Mouse (Mus musculus): ENCODE data around the gene Padi6.

The Padi6 gene

GRCm38 (mm10) chr4:140747978-140748377 is 5.5 kb upstream of the Padi6 start:
- no peak for DNase-seq

- DNase-seq: no peak
These were observed 2.2 kb upstream of the Padi6 start for GRCm38 (mm10) chr4:140744654-140745053.

GRCm38 (mm10) chr4:140743086-140743485 is 643 bp upstream of the Padi6 start:
- DNase-seq: no peak

DNA sequence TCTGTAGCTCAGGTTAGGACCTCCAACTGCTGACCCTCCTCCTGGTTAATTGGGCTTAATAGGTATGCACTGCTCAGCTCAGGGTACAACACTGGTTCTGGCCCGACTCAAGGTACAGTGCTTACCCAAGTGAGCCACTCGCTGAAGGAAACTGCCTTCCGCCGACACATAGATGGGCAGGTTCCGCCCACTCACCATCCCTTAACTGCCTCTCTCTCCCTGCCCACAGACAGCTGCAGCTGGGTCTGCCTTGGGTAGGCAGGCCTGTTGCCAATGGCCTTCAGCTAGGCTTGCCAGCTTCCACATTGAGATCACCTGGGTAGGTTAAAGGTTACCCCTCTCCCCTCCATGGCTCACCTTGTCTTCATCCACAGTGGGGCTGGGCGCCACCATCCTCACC is 1.0 kb downstream of the Padi6 start:
- no peak for DNase-seq

GRCm38 (mm10) chr4:140740655-140741054 is 1.8 kb downstream of the Padi6 start:
- DNase-seq: no peak

GRCm38 (mm10) chr4:140732871-140733270 is 9.6 kb downstream of the Padi6 start:
- DNase-seq: no peak

- DNase-seq: no peak
These were observed 10.8 kb downstream of the Padi6 start for GRCm38 (mm10) chr4:140731654-140732053.

GRCm38 (mm10) chr4:140726907-140727306 is 15.5 kb downstream of the Padi6 start:
- DNase-seq: no peak

- DNase-seq: no peak
These were observed 17.7 kb downstream of the Padi6 start for GRCm38 (mm10) chr4:140724739-140725138.

- no peak for DNase-seq
These were observed 18.6 kb downstream of the Padi6 start for GRCm38 (mm10) chr4:140723801-140724200.

DNA sequence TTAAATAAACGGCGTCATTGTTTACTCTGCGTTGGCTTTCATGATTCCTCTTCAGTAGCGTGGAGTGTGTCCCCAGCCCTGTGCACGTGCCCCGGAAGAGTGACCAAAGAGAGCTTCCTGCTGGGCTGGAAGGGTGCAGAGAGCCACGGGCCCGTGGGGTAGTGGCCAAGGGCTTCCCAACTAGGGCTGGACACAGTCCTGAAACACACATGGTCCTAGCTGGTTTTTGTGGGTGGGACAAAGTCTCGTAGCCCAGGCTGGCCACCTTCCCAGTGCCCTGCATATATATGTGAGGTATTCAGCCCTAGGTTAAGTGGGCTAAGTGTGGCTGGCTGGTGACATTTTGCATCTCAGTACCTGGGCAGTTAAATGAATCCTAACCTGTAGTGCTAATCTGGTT is 19.3 kb downstream of the Padi6 start:
- no peak for DNase-seq

DNA sequence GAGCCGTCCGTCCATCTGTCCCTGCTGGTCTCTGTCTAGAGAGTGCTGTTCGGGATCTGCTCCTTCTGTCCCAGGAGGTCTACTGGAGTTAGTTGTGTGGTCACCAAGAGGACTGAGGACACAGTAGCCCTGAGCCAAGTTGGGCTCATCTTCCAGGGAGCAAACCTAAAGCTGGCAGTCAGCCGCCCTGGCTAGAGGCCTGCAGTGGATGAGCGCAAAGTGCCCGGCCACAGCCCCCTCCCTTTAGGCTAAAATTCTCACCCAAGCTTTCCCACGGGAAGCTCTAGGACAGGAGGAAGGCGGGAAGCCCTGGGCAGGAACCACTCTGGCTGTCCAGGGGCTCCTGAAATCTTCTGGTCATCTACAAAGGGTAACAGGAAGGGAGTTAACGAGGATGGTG is 19.7 kb downstream of the Padi6 start:
- no peak for DNase-seq

DNA sequence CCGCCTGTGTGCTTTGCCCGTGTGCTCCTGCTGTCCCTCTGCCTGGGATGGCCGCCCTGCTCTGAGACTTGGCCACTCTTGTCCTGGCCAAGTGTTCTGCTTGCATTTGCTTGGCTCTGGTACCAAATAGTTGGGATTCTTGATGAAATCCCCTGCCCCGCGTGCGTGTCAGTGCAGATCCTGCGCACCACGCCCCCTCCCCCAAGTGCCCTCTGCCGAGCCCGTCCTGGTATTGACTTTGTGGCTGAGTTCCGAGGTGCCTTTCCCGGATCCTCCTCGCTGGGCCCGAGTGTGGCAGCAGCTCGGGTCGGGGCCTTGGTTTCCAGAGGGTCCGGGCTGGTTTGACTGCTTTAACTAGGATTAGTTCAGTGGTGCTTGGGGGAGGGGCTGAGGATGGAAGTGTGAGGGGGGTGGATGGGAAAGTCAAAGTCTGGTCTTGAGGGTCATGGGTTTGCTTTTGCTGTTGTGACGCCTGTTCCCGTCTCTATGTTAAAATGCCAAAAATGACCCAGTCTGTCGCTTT is 20.4 kb downstream of the Padi6 start:
- no peak for DNase-seq

DNA sequence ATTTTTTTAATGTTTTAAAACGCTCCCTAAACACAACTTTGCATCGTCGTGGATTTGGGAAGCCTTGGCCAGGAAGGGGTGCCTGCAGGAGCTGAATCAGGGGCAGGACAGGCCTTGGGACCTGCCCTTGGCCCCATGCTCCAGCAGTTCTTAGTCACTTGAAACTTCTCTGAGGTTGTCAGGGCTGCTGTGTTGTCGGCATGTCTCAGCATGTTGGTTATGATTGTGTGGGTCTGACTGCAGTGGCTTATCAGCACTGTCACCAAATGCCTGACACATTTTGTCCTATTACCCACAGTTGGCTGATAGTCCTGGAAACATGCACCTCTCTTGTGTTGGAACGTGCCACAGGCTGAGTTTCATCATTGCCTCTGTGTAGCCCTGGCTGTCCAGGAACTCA is 22.4 kb downstream of the Padi6 start:
- DNase-seq: no peak

DNA sequence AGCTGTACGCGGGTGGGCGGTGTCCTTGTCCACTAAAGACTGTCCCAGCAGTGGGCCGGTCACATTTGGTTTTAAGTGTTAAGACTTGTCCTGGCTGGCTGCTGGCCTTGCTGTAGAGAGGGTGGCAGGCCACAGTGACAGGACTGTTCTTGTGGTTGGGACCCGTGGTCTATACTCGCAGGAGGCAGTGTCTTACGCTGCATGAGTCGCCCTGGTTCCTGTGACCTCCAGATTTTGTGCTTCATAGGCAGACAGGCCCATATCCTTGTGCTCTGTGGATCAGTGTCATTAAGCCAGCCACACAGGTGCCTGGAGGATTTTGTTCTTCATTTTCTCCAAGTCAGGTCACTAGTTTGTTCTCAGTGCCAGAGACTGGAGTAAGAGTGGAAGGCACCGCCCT is 24.0 kb downstream of the Padi6 start:
- DNase-seq: no peak

- no peak for DNase-seq
These were observed 25.4 kb downstream of the Padi6 start for GRCm38 (mm10) chr4:140716994-140717393.

DNA sequence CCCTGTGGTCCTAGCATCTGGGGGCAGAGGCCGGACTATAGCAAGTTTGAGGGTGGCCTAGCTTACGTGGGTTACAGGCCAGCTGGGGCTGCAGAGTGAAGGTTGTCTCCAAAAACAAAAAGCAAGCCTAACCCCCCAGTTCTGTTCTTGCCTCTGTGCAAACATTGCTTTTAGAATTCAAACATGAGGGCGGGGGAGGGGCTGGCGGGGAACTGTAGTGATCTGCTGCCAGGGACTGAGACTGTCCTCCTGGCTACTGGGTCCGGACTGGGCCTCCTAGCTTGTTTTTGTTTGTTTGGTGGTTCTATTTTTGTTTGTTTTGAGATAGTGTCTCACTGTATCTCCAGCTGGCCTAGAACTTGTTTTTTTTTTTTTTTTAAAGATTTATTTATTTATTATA is 27.9 kb downstream of the Padi6 start:
- DNase-seq: no peak

DNA sequence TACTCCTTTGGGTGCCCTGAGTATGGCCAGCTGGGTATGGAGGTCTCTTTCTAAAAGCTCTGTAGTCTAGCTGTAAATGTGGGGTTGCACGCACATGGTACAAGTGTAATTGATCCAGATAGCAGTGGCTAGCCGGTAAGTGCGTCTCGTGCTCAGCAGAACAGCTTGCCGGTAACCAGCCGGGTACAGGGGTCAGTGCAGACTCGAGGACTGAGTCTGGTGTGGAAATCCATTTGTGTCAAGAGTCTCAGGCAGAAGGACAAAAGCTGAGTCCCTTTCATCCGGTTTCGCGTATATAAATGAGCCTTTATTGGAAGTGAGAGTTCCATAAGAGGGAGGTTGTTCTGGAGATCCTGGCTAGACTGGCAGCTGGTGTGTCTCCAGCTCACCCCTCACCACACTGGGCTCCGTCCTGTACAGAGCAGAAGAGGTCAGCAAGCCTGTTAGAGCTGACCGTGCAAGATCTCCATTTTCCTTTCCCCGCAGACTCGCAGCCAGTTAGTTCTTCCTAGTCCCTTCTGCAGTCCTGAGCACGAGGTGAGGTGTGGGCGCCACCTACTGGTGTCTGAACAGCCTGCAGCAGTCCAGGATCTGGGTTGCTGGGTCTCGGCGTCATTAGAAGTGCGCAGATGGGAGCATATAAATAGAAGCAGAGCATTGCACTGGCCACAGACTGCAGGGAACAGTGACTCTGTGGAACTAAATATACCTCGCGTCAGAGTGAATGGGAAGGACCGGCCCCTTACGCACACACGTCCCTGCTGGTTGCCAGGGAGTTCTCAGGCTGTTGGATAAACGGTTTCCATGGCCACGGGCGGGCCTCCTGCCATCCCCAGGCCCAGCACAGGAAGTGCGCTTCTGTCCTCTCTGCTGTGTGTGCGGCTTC is 28.7 kb downstream of the Padi6 start:
- DNase-seq: peak; percentile 83

DNA sequence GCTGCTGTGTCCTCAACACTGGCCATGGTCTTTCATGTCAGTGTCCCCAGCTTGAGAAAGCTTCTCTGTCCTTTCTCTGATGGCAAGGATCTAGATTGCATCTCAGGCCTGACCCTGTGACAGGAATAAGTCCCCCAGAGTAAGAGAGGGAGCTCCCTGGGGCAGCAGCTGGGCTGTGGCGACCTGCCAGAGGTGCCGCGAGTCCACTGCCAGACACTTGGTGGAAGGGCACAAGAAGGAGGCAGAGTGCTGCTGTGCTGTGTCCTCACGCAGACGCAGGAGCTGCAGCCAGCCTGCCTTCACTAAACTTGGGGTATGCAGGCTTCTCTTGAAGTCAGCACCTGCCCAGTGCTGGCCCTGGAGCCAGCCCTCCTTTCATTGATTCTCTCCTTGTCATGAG is 31.1 kb downstream of the Padi6 start:
- no peak for DNase-seq

GRCm38 (mm10) chr4:140710781-140711180 is 31.7 kb downstream of the Padi6 start:
- no peak for DNase-seq

GRCm38 (mm10) chr4:140709617-140710016 is 32.8 kb downstream of the Padi6 start:
- no peak for DNase-seq

GRCm38 (mm10) chr4:140709111-140709510 is 33.3 kb downstream of the Padi6 start:
- DNase-seq: no peak

DNA sequence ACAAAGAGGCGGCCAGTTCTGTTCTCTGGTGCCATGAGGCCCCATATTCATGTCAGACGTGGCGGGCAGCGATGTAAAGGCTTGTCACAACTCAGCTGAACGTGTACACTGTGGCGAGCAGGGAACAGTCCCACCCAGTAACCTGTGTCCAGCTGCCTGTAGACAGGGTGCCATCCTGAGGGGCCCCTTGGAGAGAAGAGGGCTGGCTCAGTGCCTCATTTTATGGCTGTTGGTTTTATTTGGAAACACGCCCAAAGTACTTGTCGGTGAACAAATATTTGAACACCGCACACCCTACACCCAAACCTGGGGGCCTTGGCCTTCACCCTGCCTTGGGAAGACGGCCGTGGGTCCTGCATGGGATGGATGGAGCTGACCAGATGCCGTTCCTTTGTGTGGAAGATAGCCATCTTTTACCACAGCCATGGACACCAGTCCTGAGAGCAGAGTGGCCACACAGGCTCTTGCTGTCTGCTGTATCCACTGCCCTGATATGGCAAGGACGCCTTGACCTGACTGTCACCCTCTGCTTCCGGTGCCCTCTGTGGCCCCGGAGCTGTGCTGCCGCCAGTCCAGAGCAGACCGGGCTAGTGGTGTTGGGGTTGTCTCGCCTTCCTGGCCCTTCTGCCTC is 34.0 kb downstream of the Padi6 start:
- DNase-seq: no peak

DNA sequence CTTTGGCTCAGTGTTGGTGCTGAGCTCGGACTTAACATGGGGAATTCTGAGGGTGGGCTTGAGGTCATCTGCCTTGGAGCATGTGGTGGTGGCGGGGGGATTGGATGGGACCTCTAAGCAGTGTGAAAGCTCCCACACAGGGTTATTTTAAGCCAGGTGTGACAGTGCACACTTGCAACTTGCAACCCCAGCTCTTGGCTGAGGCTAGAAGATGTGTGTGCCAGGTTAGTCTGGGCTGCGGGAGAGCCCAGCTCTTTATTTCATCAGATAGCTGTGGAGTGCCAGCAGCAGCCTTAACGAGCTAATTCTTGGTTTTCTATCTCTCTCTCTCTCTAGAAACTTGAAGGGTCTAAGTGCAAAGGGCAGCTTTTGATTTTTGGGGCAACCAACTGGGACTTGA is 34.8 kb downstream of the Padi6 start:
- DNase-seq: no peak

Data from kidney, adult 11 months (tissue).